Comparison of ENCODE assay signal across 8 mouse cellular contexts in genomic region chr10:69398763-69399590, GRCm38 (mm10). TPM values are rescaled to one million over a fixed set of nuclear protein-coding genes. Genes with fewer than 3 reads are reported as not detected.
A peak's percentile ranks its signal among the peaks of the same experiment; 100 is the strongest.
DNase-seq lines count a peak whose midpoint lies in the region; ATAC-seq and TF ChIP-seq lines count a peak whose summit lies in the region.

Gene Ank3 (plus strand): TSS chr10:69398773.

- peak within 1 kb of the TSS; percentile 100 for H3K4me2 ChIP-seq in embryonic facial prominence, embryonic 11.5 days (ENCODE audit: low read depth, low read length)
- H3K4me2 ChIP-seq in heart, embryonic 15.5 days = peak within 1 kb of the TSS; percentile 94
- peak within 1 kb of the TSS; percentile 97 for H3K4me2 ChIP-seq in lung, embryonic 14.5 days

- intact Hi-C loops in left cerebral cortex, adult 2 months (cut with DNase I) = no loop called here

- H3K9me3 ChIP-seq in embryonic facial prominence, embryonic 11.5 days (replicated peaks; ENCODE audit: control insufficient read depth, low read length) = no peaks in the 10 kb centered on the region
- no peaks in the 10 kb centered on the region for H3K9me3 ChIP-seq in heart, embryonic 15.5 days (replicated peaks)
- H3K9me3 ChIP-seq in lung, embryonic 14.5 days (ENCODE audit: low read depth, low read length) = no peaks in the 10 kb centered on the region

- H3K27ac ChIP-seq in left cerebral cortex, adult 2 months = no peak within 1 kb of the TSS
- H3K27ac ChIP-seq in embryonic facial prominence, embryonic 11.5 days (replicated peaks; ENCODE audit: low read depth, low read length) = no peak within 1 kb of the TSS
- H3K27ac ChIP-seq in heart, embryonic 15.5 days = no peak within 1 kb of the TSS
- H3K27ac ChIP-seq in lung, embryonic 14.5 days (ENCODE audit: low read depth) = no peak within 1 kb of the TSS

- no peak for DNase-seq in left cerebral cortex, adult 2 months (ENCODE audit: extremely low spot score in 1 of 2, low spot score in 2 of 2)
- no peak for DNase-seq in left cerebral cortex, adult 11 months (ENCODE audit: low spot score)
- DNase-seq in embryonic facial prominence, embryonic 11.5 days (ENCODE audit: low spot score) = peak; percentile 48
- DNase-seq in kidney, postnatal 10 days = peak; percentile 76
- peak; percentile 66 for DNase-seq in lung, embryonic 14.5 days
- peak; percentile 71 for DNase-seq in retina, embryonic 14.5 days (ENCODE audit: low spot score)
- no peak for DNase-seq in spleen, adult 12 weeks (ENCODE audit: low spot score)

- no peaks in the 10 kb centered on the region for H3K36me3 ChIP-seq in embryonic facial prominence, embryonic 11.5 days (replicated peaks; ENCODE audit: control insufficient read depth, insufficient read depth, low read depth, low read length)
- no peaks in the 10 kb centered on the region for H3K36me3 ChIP-seq in heart, embryonic 15.5 days
- H3K36me3 ChIP-seq in lung, embryonic 14.5 days (ENCODE audit: insufficient read depth) = no peaks in the 10 kb centered on the region

- peak within 1 kb of the TSS; percentile 50 for H3K4me3 ChIP-seq in left cerebral cortex, adult 2 months
- H3K4me3 ChIP-seq in embryonic facial prominence, embryonic 11.5 days (ENCODE audit: low read depth, low read length) = peak within 1 kb of the TSS; percentile 65
- peak within 1 kb of the TSS; percentile 75 for H3K4me3 ChIP-seq in heart, embryonic 15.5 days
- peak within 1 kb of the TSS; percentile 66 for H3K4me3 ChIP-seq in lung, embryonic 14.5 days (ENCODE audit: low read depth, low read length)

- H3K4me1 ChIP-seq in embryonic facial prominence, embryonic 11.5 days (ENCODE audit: control insufficient read depth, insufficient read depth, low read length) = peaks cover 6% of the 10 kb centered on the region; the same call in 1 of the 2 replicates
- H3K4me1 ChIP-seq in heart, embryonic 15.5 days (replicated peaks) = peaks cover 26% of the 10 kb centered on the region
- H3K4me1 ChIP-seq in lung, embryonic 14.5 days (ENCODE audit: insufficient read depth) = 0 out of 2 replicates have a peak, but pooled peaks cover 3% of the 10 kb centered on the region

- H3K9ac ChIP-seq in embryonic facial prominence, embryonic 11.5 days (replicated peaks; ENCODE audit: low read length) = peak within 1 kb of the TSS; percentile 13
- H3K9ac ChIP-seq in heart, embryonic 15.5 days = peak within 1 kb of the TSS; percentile 47
- peak within 1 kb of the TSS; percentile 61 for H3K9ac ChIP-seq in lung, embryonic 14.5 days

- WGBS in embryonic facial prominence, embryonic 11.5 days = under 1% methylated on average over 71 of the region's 77 CpGs
- WGBS in heart, embryonic 15.5 days = under 1% methylated on average over 67 of the region's 77 CpGs
- WGBS in lung, embryonic 14.5 days = under 1% methylated on average over 68 of the region's 77 CpGs

- peak; percentile 64 for ATAC-seq in embryonic facial prominence, embryonic 11.5 days (replicated peaks; ENCODE audit: insufficient number of reproducible peaks, low FRiP score, low TSS enrichment, low read depth)
- ATAC-seq in heart, embryonic 15.5 days (replicated peaks; ENCODE audit: insufficient number of reproducible peaks, insufficient read depth, low FRiP score, low read depth) = peak; percentile 59; the same call in 1 of the 2 replicates
- peak; percentile 89 for ATAC-seq in lung, embryonic 14.5 days (ENCODE audit: insufficient read depth)

- H3K27me3 ChIP-seq in embryonic facial prominence, embryonic 11.5 days (ENCODE audit: control insufficient read depth, insufficient read depth, low read length) = peaks cover 21% of the 10 kb centered on the region
- peaks cover 56% of the 10 kb centered on the region for H3K27me3 ChIP-seq in heart, embryonic 15.5 days
- peaks cover 33% of the 10 kb centered on the region for H3K27me3 ChIP-seq in lung, embryonic 14.5 days (ENCODE audit: insufficient read depth, low read length)

- no peak; the same call in 1 of the 2 replicates for TF ChIP-seq CTCF in left cerebral cortex, adult 2 months (IDR thresholded peaks at IDR 0.05)
- TF ChIP-seq CTCF in lung, embryonic 14.5 days (IDR thresholded peaks at IDR 0.05; ENCODE audit: low read depth) = no peak; the same call in 1 of the 2 replicates

RNA-seq across cellular contexts. Expression of gene Ank3, which starts in this region (rescaled TPM):
- total RNA-seq in left cerebral cortex, adult 2 months (2021) = 100 to 1,000 TPM; 520 to 555 TPM
- polyA plus RNA-seq in embryonic facial prominence, embryonic 11.5 days (2014; fragmentation: Nextera tagmentation; extraction: Ambion mirVana) = 32.5 and 34.4 TPM in 2 replicates
- 30.6 and 32.0 TPM in 2 replicates for polyA plus RNA-seq in heart, embryonic 15.5 days (2015; fragmentation: Nextera tagmentation; extraction: Ambion mirVana)
- polyA plus RNA-seq in lung, embryonic 14.5 days (2014; fragmentation: Nextera tagmentation; extraction: Ambion mirVana) = 16.2 and 17.5 TPM in 2 replicates

Comparison
In these comparisons a context has a peak if more than half of its experiments do, and no peak if none do; other contexts are left out.
1. DNase-seq: peak in embryonic facial prominence, embryonic 11.5 days (single experiment), kidney, postnatal 10 days (single experiment), lung, embryonic 14.5 days (single experiment) and retina, embryonic 14.5 days (single experiment); none in left cerebral cortex, adult 2 months (0 of 2), left cerebral cortex, adult 11 months (single experiment) and spleen, adult 12 weeks (single experiment).
2. Peak in every context shown above with its lines, with median percentiles within 50 percentile points of each other: H3K4me3 ChIP-seq, ATAC-seq, H3K4me2 ChIP-seq and H3K9ac ChIP-seq.